Mouse (Mus musculus) liver, adult 2 months (tissue): ENCODE measurements around the gene Taar6. TPM values are rescaled to one million over a fixed set of nuclear protein-coding genes. Genes with fewer than 3 reads are reported as not detected.

Experiments used
- DNase-seq: peaks from one replicate; pipeline ENCODE4 v3.0.0-alpha.2; 2011; ENCODE audit warnings: low read depth, low spot score; ENCODE audit errors: extremely low read depth
- H3K27ac ChIP-seq: fragments of 200-500 bp; replicated peaks from 2 replicates; pipeline ENCODE4 v1.5.1; 2012; ENCODE audit warnings: low read depth, mild to moderate bottlenecking, control low read depth, inconsistent platforms, low read length; ENCODE audit not compliant: insufficient read depth
- H3K27me3 ChIP-seq: fragments of 200-500 bp; 2 replicates; pipeline ENCODE4 v1.6.1; 2012; ENCODE audit warnings: mild to moderate bottlenecking, moderate library complexity, low read length, inconsistent platforms; ENCODE audit not compliant: control insufficient read depth, insufficient read depth
- H3K36me3 ChIP-seq: fragments of 200-500 bp; 2 replicates; pipeline ENCODE4 v1.6.1; 2012; ENCODE audit warnings: low read length, inconsistent platforms; ENCODE audit not compliant: control insufficient read depth, insufficient read depth
- H3K4me1 ChIP-seq: fragments of 200-500 bp; 2 replicates; pipeline ENCODE4 v1.6.1; 2011; ENCODE audit warnings: low read length; ENCODE audit not compliant: control insufficient read depth, insufficient read depth
- H3K4me3 ChIP-seq: fragments of 200-500 bp; 2 replicates; pipeline ENCODE4 v1.5.1; 2011; ENCODE audit warnings: low read depth, mild to moderate bottlenecking, control low read depth, low read length, moderate library complexity; ENCODE audit not compliant: insufficient read depth
- H3K79me2 ChIP-seq: fragments of 200-500 bp; 2 replicates; pipeline ENCODE4 v1.6.1; 2012; ENCODE audit warnings: inconsistent platforms, mild to moderate bottlenecking, low read length, moderate library complexity; ENCODE audit not compliant: control insufficient read depth, insufficient read depth
- H3K9ac ChIP-seq: fragments of 200-500 bp; 2 replicates; pipeline ENCODE4 v1.6.1; 2012; ENCODE audit warnings: low read depth, mild to moderate bottlenecking, control low read depth, inconsistent platforms, low read length
- CTCF ChIP-seq: fragments of 200-500 bp; IDR thresholded peaks from 2 replicates; pipeline ENCODE4 v1.5.1; 2011; ENCODE audit warnings: low read depth, low read length, control low read depth
- POLR2A ChIP-seq: fragments of 200-500 bp; IDR thresholded peaks from 2 replicates; pipeline ENCODE4 v1.6.1; 2011; ENCODE audit warnings: low read length, control low read depth; ENCODE audit not compliant: insufficient read depth; ENCODE audit errors: extremely low read depth
- WGBS: fragments of 180-500 bp; shearing (Covaris S2); methylation state at CpG from one replicate; pipeline ENCODE4 v1.1.7; 2018; 5-methylcytosine and 5-hydroxymethylcytosine counted together
- polyA plus RNA-seq: library from polyadenylated mRNA; depleted of rRNA; stranded (reverse); fragments of >200 nt; gene quantifications from 2 replicates; pipeline ENCODE4 v1.2.3, GENCODE M21; 2012; rRNA removed
- total RNA-seq: library from RNA; depleted of rRNA; stranded (reverse); fragments of >200 nt; gene quantifications from 2 replicates; pipeline ENCODE4 v1.2.3, GENCODE M21; 2014; rRNA removed

Taar6 gene
- not detected in 2 replicates for total RNA-seq
- not detected in 2 replicates for polyA plus RNA-seq

DNA sequence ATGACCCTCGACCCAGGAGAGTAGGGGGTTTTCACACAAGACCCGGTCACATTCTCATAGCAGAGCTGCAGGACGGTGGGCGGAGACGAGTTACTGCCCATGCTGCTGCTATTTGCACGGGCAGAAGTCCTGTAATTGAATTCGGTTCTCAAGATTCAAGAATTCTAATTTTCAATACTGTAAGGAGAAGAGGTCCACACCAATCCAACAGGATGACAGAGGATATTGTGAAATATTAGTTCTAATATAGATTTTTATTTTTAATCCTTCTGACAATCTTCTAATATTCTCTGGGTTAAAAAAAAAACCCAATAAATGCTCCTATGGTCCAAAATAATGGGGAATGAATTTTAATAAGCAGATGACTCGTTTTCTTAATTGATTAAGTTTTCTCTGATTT lies at the start of gene Taar6:
Gene Taar6, minus strand, starts transcription at position 101 of the 400 bp plus-strand sequence.
- H3K27ac ChIP-seq: no peak within 1 kb of the TSS
- WGBS: 78% methylated on average over 8 of the region's 8 CpGs
- no peak for TF ChIP-seq POLR2A
- no peak for TF ChIP-seq CTCF

GRCm38 (mm10) chr10:24031347-24031746 lies 45.9 kb upstream of the Taar6 start:
- Histone ChIP-seq H3K4me1 (no peaks in the 10 kb centered on the region), H3K9ac (no peak overlapping the region), H3K27me3 (no peaks in the 10 kb centered on the region), H3K79me2 (no peaks in the 10 kb centered on the region), H3K36me3 (no peaks in the 10 kb centered on the region), H3K4me3 (no peak overlapping the region), H3K27ac (no peak overlapping the region)
- TF ChIP-seq POLR2A: no peak
- TF ChIP-seq CTCF: no peak
- DNase-seq: no peak

More for the DNA sequence above, at the start of gene Taar6:
- no peak within 1 kb of the TSS for H3K4me3 ChIP-seq
- H3K4me1 ChIP-seq: no peaks in the 10 kb centered on the region
- H3K79me2 ChIP-seq: no peaks in the 10 kb centered on the region
- H3K9ac ChIP-seq: no peak within 1 kb of the TSS
- no peaks in the 10 kb centered on the region for H3K36me3 ChIP-seq
- DNase-seq: no peak
- H3K27me3 ChIP-seq: peaks cover 4% of the 10 kb centered on the region; the same call in 1 of the 2 replicates

DNA sequence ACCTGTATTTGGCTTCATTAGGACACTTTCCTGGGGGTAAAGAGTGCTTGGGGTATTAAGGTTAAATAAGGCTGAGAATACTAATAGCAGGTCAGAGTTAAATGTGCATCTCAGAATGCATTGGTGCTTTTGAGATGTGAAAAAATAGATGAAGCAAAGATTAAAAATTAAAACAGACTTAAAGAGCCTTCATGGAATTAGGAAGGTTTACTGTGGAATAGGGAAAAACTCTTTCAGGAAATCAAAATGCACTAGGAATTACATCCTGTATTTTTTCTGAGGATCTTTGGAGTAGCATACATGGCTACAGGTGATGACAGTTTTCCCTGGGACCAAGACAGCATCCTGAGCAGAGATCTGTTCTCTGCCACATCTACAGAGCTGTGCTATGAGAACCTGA lies 41.5 kb upstream of the Taar6 start, which contains the start of gene Taar7d:
Gene Taar7d, plus strand, starts transcription at position 301 of the 400 bp plus-strand sequence.
- no peak within 1 kb of the TSS for H3K4me3 ChIP-seq
- no peak within 1 kb of the TSS for H3K9ac ChIP-seq
- H3K79me2 ChIP-seq: no peaks in the 10 kb centered on the region
- H3K36me3 ChIP-seq: no peaks in the 10 kb centered on the region
- no peak within 1 kb of the TSS for H3K27ac ChIP-seq
- TF ChIP-seq POLR2A (no peak), CTCF (no peak)
- no peak for DNase-seq
- H3K4me1 ChIP-seq: no peaks in the 10 kb centered on the region
- H3K27me3 ChIP-seq: no peaks in the 10 kb centered on the region

DNA sequence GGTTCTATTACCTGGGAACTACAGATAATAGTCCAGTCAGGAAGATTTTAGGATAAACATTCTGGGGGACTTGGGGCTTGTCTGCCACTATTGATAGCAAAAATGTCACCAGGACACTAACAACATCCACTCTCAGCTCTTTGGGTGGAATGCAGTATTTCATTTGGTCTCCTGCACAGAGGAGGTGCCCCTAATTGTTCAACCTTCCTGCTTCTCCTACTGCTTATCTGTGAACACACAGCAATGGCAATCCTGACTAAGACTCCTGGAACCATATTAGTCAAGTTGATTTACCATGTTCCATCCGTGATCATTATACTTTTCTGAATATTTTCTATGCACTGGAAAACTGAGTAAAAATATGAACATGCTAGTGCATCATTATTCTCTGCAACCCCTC lies 22.7 kb upstream of the Taar6 start:
- H3K27ac ChIP-seq: no peak overlapping the region
- H3K27me3 ChIP-seq: no peaks in the 10 kb centered on the region
- no peaks in the 10 kb centered on the region for H3K4me1 ChIP-seq
- no peaks in the 10 kb centered on the region for H3K36me3 ChIP-seq
- DNase-seq: no peak
- TF ChIP-seq POLR2A: no peak
- TF ChIP-seq CTCF: no peak
- WGBS: 89% methylated on average over 1 of the region's 1 CpGs
- no peak overlapping the region for H3K9ac ChIP-seq
- H3K4me3 ChIP-seq: no peak overlapping the region
- H3K79me2 ChIP-seq: no peaks in the 10 kb centered on the region

GRCm38 (mm10) chr10:24007034-24007433 lies 21.6 kb upstream of the Taar6 start:
- no peak for DNase-seq
- Histone ChIP-seq H3K9ac (no peak overlapping the region), H3K27ac (no peak overlapping the region), H3K4me1 (no peaks in the 10 kb centered on the region), H3K4me3 (no peak overlapping the region), H3K36me3 (no peaks in the 10 kb centered on the region), H3K79me2 (no peaks in the 10 kb centered on the region), H3K27me3 (no peaks in the 10 kb centered on the region)
- WGBS: 56% methylated on average over 2 of the region's 2 CpGs
- TF ChIP-seq CTCF (no peak), POLR2A (no peak)

DNA sequence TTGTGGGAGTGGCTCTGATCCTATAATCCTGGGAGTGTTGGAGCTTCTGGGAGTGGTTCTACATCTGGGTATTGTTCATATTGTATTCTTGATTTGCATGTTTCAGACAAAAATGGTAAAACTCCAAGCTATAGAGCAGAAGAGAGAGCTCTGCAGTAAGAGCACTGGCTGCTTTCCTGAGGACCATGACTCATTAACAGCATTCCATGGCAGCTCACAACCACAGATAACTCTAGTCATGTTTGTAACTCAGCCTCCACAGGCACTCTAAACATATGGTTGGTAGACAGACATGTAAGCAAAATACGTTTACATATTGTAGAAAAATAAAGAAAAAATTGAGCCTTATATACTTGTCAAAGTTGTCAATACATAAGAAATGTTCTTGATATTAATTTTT lies 21.0 kb upstream of the Taar6 start:
- Histone ChIP-seq H3K27me3 (no peaks in the 10 kb centered on the region), H3K36me3 (no peaks in the 10 kb centered on the region), H3K27ac (no peak overlapping the region), H3K9ac (no peak overlapping the region), H3K4me3 (no peak overlapping the region), H3K79me2 (no peaks in the 10 kb centered on the region), H3K4me1 (no peaks in the 10 kb centered on the region)
- TF ChIP-seq CTCF (no peak), POLR2A (no peak)
- WGBS: 79% methylated on average over 1 of the region's 1 CpGs
- no peak for DNase-seq
